Mouse (Mus musculus) hindbrain, embryonic 16.5 days (tissue): ENCODE results near the gene Zfp467. TPM values are rescaled to one million over a fixed set of nuclear protein-coding genes. Genes with fewer than 3 reads are reported as not detected.
A peak's percentile ranks its signal among the peaks of the same experiment; 100 is the strongest.

Experiments used
- ATAC-seq: fragments of 200-750 bp; cut with Nextera tagmentation; 2 replicates; pipeline ENCODE4 v1.8.0; 2017; ENCODE audit warnings: moderate TSS enrichment, moderate library complexity
- H3K27ac ChIP-seq: fragments of 300-500 bp; sonication (generic); 2 replicates; pipeline ENCODE4 v1.5.1; 2014; ENCODE audit warnings: low read depth, mild to moderate bottlenecking, control low read depth, low read length, moderate library complexity
- H3K27me3 ChIP-seq: fragments of 300-500 bp; sonication (generic); replicated peaks from 2 replicates; pipeline ENCODE4 v1.6.1; 2014; ENCODE audit warnings: low read length; ENCODE audit not compliant: control insufficient read depth, insufficient read depth
- H3K36me3 ChIP-seq: fragments of 300-500 bp; sonication (generic); 2 replicates; pipeline ENCODE4 v1.6.1; 2014; ENCODE audit warnings: mild to moderate bottlenecking, low read length, moderate library complexity, mixed read lengths; ENCODE audit not compliant: control insufficient read depth, insufficient read depth
- H3K4me1 ChIP-seq: fragments of 300-500 bp; sonication (generic); 2 replicates; pipeline ENCODE4 v1.6.1; 2014; ENCODE audit warnings: low read depth, low read length; ENCODE audit not compliant: control insufficient read depth, insufficient read depth
- H3K4me2 ChIP-seq: fragments of 300-500 bp; sonication (generic); 2 replicates; pipeline ENCODE4 v1.6.1; 2014; ENCODE audit warnings: mild to moderate bottlenecking, low read length, control low read depth, moderate library complexity
- H3K4me3 ChIP-seq: fragments of 300-500 bp; sonication (generic); 2 replicates; pipeline ENCODE4 v1.5.1; 2014; ENCODE audit warnings: mild to moderate bottlenecking, low read length, control low read depth, moderate library complexity
- H3K9ac ChIP-seq: fragments of 300-500 bp; sonication (generic); 2 replicates; pipeline ENCODE4 v1.6.1; 2014; ENCODE audit warnings: low read depth, mild to moderate bottlenecking, control low read depth, low read length, moderate library complexity
- H3K9me3 ChIP-seq: fragments of 300-500 bp; sonication (generic); 2 replicates; pipeline ENCODE4 v1.6.1; 2014; ENCODE audit warnings: mild to moderate bottlenecking, low read length, moderate library complexity; ENCODE audit not compliant: control insufficient read depth
- WGBS: fragments of 180-500 bp; shearing (Covaris S2); extraction: QIAGEN DNeasy Blood & Tissue Kit; methylation state at CpG from one replicate; pipeline ENCODE4 v1.1.7; 2014; 5-methylcytosine and 5-hydroxymethylcytosine counted together
- polyA plus RNA-seq: library from polyadenylated mRNA; unstranded; fragments of >200 nt; fragmentation: Nextera tagmentation; extraction: Ambion mirVana; gene quantifications from 2 replicates; pipeline ENCODE4 v1.2.1, GENCODE M21; 2015

Zfp467 gene
- polyA plus RNA-seq, 1 experiment from 2014 or later = 26.3 TPM

- H3K36me3 ChIP-seq = peaks cover 12% of the 10 kb centered on the region
- H3K4me1 ChIP-seq = peaks cover 8% of the 10 kb centered on the region
- no peak overlapping the region for H3K27ac ChIP-seq
- no peak for ATAC-seq
- peaks cover 2% of the 10 kb centered on the region; the same call in 1 of the 2 replicates for H3K27me3 ChIP-seq
- H3K9me3 ChIP-seq = no peaks in the 10 kb centered on the region
- H3K4me2 ChIP-seq = no peak overlapping the region
- no peak overlapping the region for H3K9ac ChIP-seq
- no peak overlapping the region for H3K4me3 ChIP-seq
- WGBS = 64% methylated on average over 6 of the region's 6 CpGs
Measured at GRCm38 (mm10) chr6:48434651-48435050, 11.0 kb downstream of the Zfp467 start.

GRCm38 (mm10) chr6:48432893-48433816 lies 12.5 kb downstream of the Zfp467 start:
- ATAC-seq = no peak
- 69% methylated on average over 12 of the region's 12 CpGs for WGBS
- no peak overlapping the region for H3K9ac ChIP-seq
- H3K27me3 ChIP-seq = 0 out of 2 replicates have a peak, but pooled peaks cover 2% of the 10 kb centered on the region
- peaks cover 3% of the 10 kb centered on the region for H3K36me3 ChIP-seq
- no peak overlapping the region for H3K4me3 ChIP-seq
- no peaks in the 10 kb centered on the region for H3K4me1 ChIP-seq
- no peak overlapping the region for H3K27ac ChIP-seq
- H3K9me3 ChIP-seq = no peaks in the 10 kb centered on the region
- no peak overlapping the region for H3K4me2 ChIP-seq

- no peak overlapping the region for H3K4me2 ChIP-seq
- ATAC-seq = no peak
- WGBS = 70% methylated on average over 5 of the region's 5 CpGs
- H3K9me3 ChIP-seq = no peaks in the 10 kb centered on the region
- H3K9ac ChIP-seq = no peak overlapping the region
- H3K4me1 ChIP-seq = no peaks in the 10 kb centered on the region
- no peak overlapping the region for H3K4me3 ChIP-seq
- H3K36me3 ChIP-seq = no peaks in the 10 kb centered on the region
- H3K27ac ChIP-seq = no peak overlapping the region
- H3K27me3 ChIP-seq = no peaks in the 10 kb centered on the region
Measured at GRCm38 (mm10) chr6:48430748-48431147, 14.9 kb downstream of the Zfp467 start.

- H3K4me2 ChIP-seq = no peak overlapping the region
- H3K9me3 ChIP-seq = no peaks in the 10 kb centered on the region
- no peaks in the 10 kb centered on the region for H3K36me3 ChIP-seq
- no peak overlapping the region for H3K27ac ChIP-seq
- no peak for ATAC-seq
- H3K27me3 ChIP-seq = no peaks in the 10 kb centered on the region
- no peaks in the 10 kb centered on the region for H3K4me1 ChIP-seq
- 63% methylated on average over 4 of the region's 4 CpGs for WGBS
- H3K4me3 ChIP-seq = no peak overlapping the region
- H3K9ac ChIP-seq = no peak overlapping the region
Measured at GRCm38 (mm10) chr6:48428769-48429557, 16.7 kb downstream of the Zfp467 start.

GRCm38 (mm10) chr6:48426956-48427355 lies 18.7 kb downstream of the Zfp467 start:
- H3K9me3 ChIP-seq = no peaks in the 10 kb centered on the region
- H3K4me3 ChIP-seq = no peak overlapping the region
- no peaks in the 10 kb centered on the region for H3K36me3 ChIP-seq
- no peaks in the 10 kb centered on the region for H3K27me3 ChIP-seq
- no peak overlapping the region for H3K27ac ChIP-seq
- WGBS = 82% methylated on average over 5 of the region's 5 CpGs
- no peaks in the 10 kb centered on the region for H3K4me1 ChIP-seq
- H3K4me2 ChIP-seq = no peak overlapping the region
- no peak overlapping the region for H3K9ac ChIP-seq
- no peak for ATAC-seq

GRCm38 (mm10) chr6:48424074-48424473 lies 21.6 kb downstream of the Zfp467 start:
- H3K4me1 ChIP-seq = no peaks in the 10 kb centered on the region
- 65% methylated on average over 5 of the region's 5 CpGs for WGBS
- no peak for ATAC-seq

GRCm38 (mm10) chr6:48423336-48423735 lies 22.3 kb downstream of the Zfp467 start:
- Histone ChIP-seq H3K9ac (no peak overlapping the region), H3K36me3 (no peaks in the 10 kb centered on the region), H3K9me3 (no peaks in the 10 kb centered on the region), H3K4me1 (no peaks in the 10 kb centered on the region), H3K4me2 (no peak overlapping the region), H3K27me3 (no peaks in the 10 kb centered on the region), H3K27ac (no peak overlapping the region), H3K4me3 (no peak overlapping the region)
- WGBS = 78% methylated on average over 3 of the region's 3 CpGs
- ATAC-seq = no peak

More at GRCm38 (mm10) chr6:48424074-48424473, 21.6 kb downstream of the Zfp467 start:
- Histone ChIP-seq H3K27me3 (no peaks in the 10 kb centered on the region), H3K4me2 (no peak overlapping the region), H3K27ac (no peak overlapping the region), H3K9me3 (no peaks in the 10 kb centered on the region), H3K36me3 (no peaks in the 10 kb centered on the region), H3K4me3 (no peak overlapping the region), H3K9ac (no peak overlapping the region)

GRCm38 (mm10) chr6:48420647-48421046 lies 25.0 kb downstream of the Zfp467 start:
- Histone ChIP-seq H3K4me1 (no peaks in the 10 kb centered on the region), H3K4me3 (no peak overlapping the region), H3K36me3 (peaks cover 15% of the 10 kb centered on the region), H3K9ac (no peak overlapping the region), H3K9me3 (no peaks in the 10 kb centered on the region), H3K4me2 (no peak overlapping the region), H3K27me3 (no peaks in the 10 kb centered on the region), H3K27ac (no peak overlapping the region)
- peak; percentile 32; the same call in 1 of the 2 replicates for ATAC-seq
- WGBS = 13% methylated on average over 2 of the region's 2 CpGs

- Histone ChIP-seq H3K9me3 (no peaks in the 10 kb centered on the region), H3K27me3 (no peaks in the 10 kb centered on the region), H3K27ac (no peak overlapping the region), H3K9ac (no peak overlapping the region), H3K4me2 (no peak overlapping the region), H3K4me3 (no peak overlapping the region), H3K36me3 (peaks cover 45% of the 10 kb centered on the region), H3K4me1 (no peaks in the 10 kb centered on the region)
- ATAC-seq = no peak
- WGBS = 68% methylated on average over 2 of the region's 2 CpGs
Measured at GRCm38 (mm10) chr6:48416486-48416885, 29.1 kb downstream of the Zfp467 start.
